Mouse (Mus musculus) hindbrain, postnatal 0 days (tissue): ENCODE results near the gene Rtn4rl1. TPM values are rescaled to one million over a fixed set of nuclear protein-coding genes. Genes with fewer than 3 reads are reported as not detected.

Experiments
- ATAC-seq: fragments of 200-750 bp; cut with Nextera tagmentation; 2 replicates; pipeline ENCODE4 v1.8.0; 2017; ENCODE audit warnings: mild to moderate bottlenecking, moderate TSS enrichment, moderate library complexity
- DNase-seq: peaks from one replicate; pipeline ENCODE4 v3.0.0-alpha.2; 2015; ENCODE audit warnings: low spot score
- H3K27ac ChIP-seq: fragments of 300-500 bp; sonication (generic); 2 replicates; pipeline ENCODE4 v1.5.1; 2014; ENCODE audit warnings: mild to moderate bottlenecking
- H3K27me3 ChIP-seq: fragments of 300-500 bp; sonication (generic); 2 replicates; pipeline ENCODE4 v1.6.1; 2014; ENCODE audit warnings: low read length, mixed read lengths; ENCODE audit not compliant: insufficient read depth
- H3K36me3 ChIP-seq: fragments of 300-500 bp; sonication (generic); 2 replicates; pipeline ENCODE4 v1.6.1; 2014; ENCODE audit warnings: low read length, mixed read lengths; ENCODE audit not compliant: insufficient read depth
- H3K4me1 ChIP-seq: fragments of 300-500 bp; sonication (generic); 2 replicates; pipeline ENCODE4 v1.6.1; 2014; ENCODE audit warnings: antibody characterized with exemption, low read length, mixed read lengths; ENCODE audit not compliant: insufficient read depth
- H3K4me2 ChIP-seq: fragments of 300-500 bp; sonication (generic); 2 replicates; pipeline ENCODE4 v1.6.1; 2014; ENCODE audit warnings: low read depth, mild to moderate bottlenecking, low read length, moderate library complexity, mixed read lengths
- H3K4me3 ChIP-seq: fragments of 300-500 bp; sonication (generic); 2 replicates; pipeline ENCODE4 v1.5.1; 2014; ENCODE audit warnings: low read length
- H3K9ac ChIP-seq: fragments of 300-500 bp; sonication (generic); replicated peaks from 2 replicates; pipeline ENCODE4 v1.6.1; 2014; ENCODE audit warnings: mild to moderate bottlenecking, low read length, moderate library complexity, mixed read lengths
- H3K9me3 ChIP-seq: fragments of 300-500 bp; sonication (generic); 2 replicates; pipeline ENCODE4 v1.6.1; 2016; ENCODE audit warnings: low read length, mixed read lengths
- CTCF ChIP-seq: IDR thresholded peaks from 2 replicates; pipeline ENCODE4 v1.5.1; 2016; ENCODE audit warnings: antibody characterized with exemption, control low read depth, low read depth
- WGBS: fragments of 180-500 bp; shearing (Covaris S2); extraction: QIAGEN DNeasy Blood & Tissue Kit; methylation state at CpG from one replicate; pipeline ENCODE4 v1.1.7; 2014; 5-methylcytosine and 5-hydroxymethylcytosine counted together
- polyA plus RNA-seq: library from polyadenylated mRNA; unstranded; fragments of >200 nt; fragmentation: Nextera tagmentation; extraction: Ambion mirVana; gene quantifications from 2 replicates; pipeline ENCODE4 v1.2.1, GENCODE M21; 2015
- total RNA-seq: library from RNA; depleted of rRNA; stranded (reverse); fragments of >200 nt; gene quantifications from 2 replicates; pipeline ENCODE4 v1.2.3, GENCODE M21; 2014

Rtn4rl1 gene
- total and polyA plus RNA-seq, 2 experiments from 2014 or later: 10.7 to 13.4 TPM

- no peak for ATAC-seq
- WGBS: 72% methylated on average over 4 of the region's 4 CpGs
- peaks cover 16% of the 10 kb centered on the region for H3K4me1 ChIP-seq
Observed at GRCm38 (mm10) chr11:75210093-75210492, 16.5 kb downstream of the Rtn4rl1 start.

DNA sequence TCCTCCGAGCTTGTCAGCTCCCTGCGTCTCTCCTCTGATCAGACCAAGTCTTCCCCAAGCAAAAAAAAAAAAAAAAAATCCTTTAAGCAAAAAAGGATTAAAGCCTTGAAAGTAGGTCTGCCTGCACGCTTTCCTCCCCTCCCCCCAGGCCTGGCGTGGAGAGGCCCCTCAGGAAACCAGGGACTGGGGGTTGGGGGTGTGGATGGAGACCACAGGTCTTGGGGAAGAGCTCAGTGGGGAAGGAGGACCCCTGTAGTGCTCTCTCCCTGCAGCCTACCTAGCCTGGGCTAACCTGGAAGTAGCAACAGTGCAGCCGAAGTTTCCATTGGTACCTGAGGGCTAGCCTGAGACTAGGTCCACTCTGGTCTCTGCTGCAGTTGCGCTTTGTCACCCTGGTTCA, 17.2 kb downstream of the Rtn4rl1 start:
- H3K27ac ChIP-seq: 0 out of 2 replicates have a peak overlapping the region, but pooled peaks have one; percentile 26
- DNase-seq: no peak

More at GRCm38 (mm10) chr11:75210093-75210492, 16.5 kb downstream of the Rtn4rl1 start:
- TF ChIP-seq CTCF: no peak
- Histone ChIP-seq H3K4me2 (no peak overlapping the region), H3K27me3 (no peaks in the 10 kb centered on the region), H3K9ac (no peak overlapping the region), H3K9me3 (no peaks in the 10 kb centered on the region), H3K36me3 (no peaks in the 10 kb centered on the region), H3K27ac (no peak overlapping the region), H3K4me3 (no peak overlapping the region)
- no peak for DNase-seq

DNA sequence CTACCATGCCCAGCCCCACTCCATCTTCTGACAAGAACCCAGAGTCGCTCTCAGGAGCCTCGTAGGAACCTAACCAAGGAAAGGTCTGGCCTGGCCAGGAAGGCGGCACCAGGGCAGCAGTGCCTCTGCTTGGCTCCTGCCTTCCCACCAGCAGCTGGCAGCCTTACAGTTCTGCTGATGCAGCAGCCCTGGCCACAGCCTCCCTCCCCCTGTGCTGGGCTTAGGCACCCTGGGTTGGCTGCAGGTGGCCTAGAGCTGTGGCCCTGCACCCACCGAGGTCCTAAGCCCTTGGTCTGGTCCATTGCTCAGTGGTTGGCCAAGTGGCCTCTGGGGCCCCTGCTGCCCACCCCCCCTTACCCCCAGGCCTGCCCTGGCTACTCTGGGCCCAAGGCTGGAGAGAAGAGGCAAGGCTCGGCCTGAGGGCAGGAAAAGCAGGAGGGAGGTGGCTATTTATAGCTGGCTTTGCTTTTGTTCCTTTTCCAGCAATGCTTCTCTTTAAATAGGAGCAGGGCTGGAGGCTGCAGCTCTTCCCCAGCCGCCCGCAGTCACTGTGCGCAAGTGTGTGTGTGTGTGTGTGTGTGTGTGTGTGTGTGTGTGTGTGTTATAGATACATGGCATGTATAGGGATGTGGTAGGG, 18.6 kb downstream of the Rtn4rl1 start:
- ATAC-seq: peak; percentile 44
- H3K4me3 ChIP-seq: no peak overlapping the region
- H3K36me3 ChIP-seq: no peaks in the 10 kb centered on the region
- H3K27me3 ChIP-seq: no peaks in the 10 kb centered on the region
- peak overlapping the region; percentile 74 for H3K27ac ChIP-seq
- no peak for TF ChIP-seq CTCF
- no peak overlapping the region for H3K4me2 ChIP-seq
- whole genome bisulfite sequencing: 47% methylated on average over 8 of the region's 8 CpGs
- peak; percentile 36 for DNase-seq
- no peaks in the 10 kb centered on the region for H3K9me3 ChIP-seq
- H3K9ac ChIP-seq: no peak overlapping the region
- H3K4me1 ChIP-seq: peaks cover 16% of the 10 kb centered on the region

More for the DNA sequence above, 17.2 kb downstream of the Rtn4rl1 start:
- no peak overlapping the region for H3K4me2 ChIP-seq
- H3K9ac ChIP-seq: no peak overlapping the region
- peaks cover 16% of the 10 kb centered on the region for H3K4me1 ChIP-seq
- 55% methylated on average over 6 of the region's 6 CpGs for WGBS
- no peaks in the 10 kb centered on the region for H3K27me3 ChIP-seq
- TF ChIP-seq CTCF: no peak
- no peak for ATAC-seq
- H3K36me3 ChIP-seq: no peaks in the 10 kb centered on the region
- H3K9me3 ChIP-seq: no peaks in the 10 kb centered on the region
- no peak overlapping the region for H3K4me3 ChIP-seq

- DNase-seq: peak; percentile 24
- Histone ChIP-seq H3K9ac (no peak overlapping the region), H3K27ac (peak overlapping the region; percentile 74), H3K4me2 (no peak overlapping the region), H3K4me3 (no peak overlapping the region), H3K36me3 (no peaks in the 10 kb centered on the region), H3K9me3 (no peaks in the 10 kb centered on the region), H3K4me1 (peaks cover 16% of the 10 kb centered on the region), H3K27me3 (no peaks in the 10 kb centered on the region)
- TF ChIP-seq CTCF: no peak
- 33% methylated on average over 3 of the region's 3 CpGs for WGBS
- no peak for ATAC-seq
Observed at GRCm38 (mm10) chr11:75212876-75213275, 19.3 kb downstream of the Rtn4rl1 start.

- Histone ChIP-seq H3K9ac (peak overlapping the region; percentile 50), H3K4me3 (peak overlapping the region; percentile 29), H3K27me3 (no peaks in the 10 kb centered on the region), H3K36me3 (no peaks in the 10 kb centered on the region), H3K27ac (peak overlapping the region; percentile 2; the same call in 1 of the 2 replicates), H3K9me3 (no peaks in the 10 kb centered on the region), H3K4me1 (peaks cover 16% of the 10 kb centered on the region), H3K4me2 (peak overlapping the region; percentile 58)
- 3% methylated on average over 34 of the region's 35 CpGs for WGBS
- TF ChIP-seq CTCF: no peak
- DNase-seq (peak; percentile 57), ATAC-seq (peak; percentile 67; the same call in 1 of the 2 replicates)
Observed at GRCm38 (mm10) chr11:75213372-75214080, 19.9 kb downstream of the Rtn4rl1 start.

DNA sequence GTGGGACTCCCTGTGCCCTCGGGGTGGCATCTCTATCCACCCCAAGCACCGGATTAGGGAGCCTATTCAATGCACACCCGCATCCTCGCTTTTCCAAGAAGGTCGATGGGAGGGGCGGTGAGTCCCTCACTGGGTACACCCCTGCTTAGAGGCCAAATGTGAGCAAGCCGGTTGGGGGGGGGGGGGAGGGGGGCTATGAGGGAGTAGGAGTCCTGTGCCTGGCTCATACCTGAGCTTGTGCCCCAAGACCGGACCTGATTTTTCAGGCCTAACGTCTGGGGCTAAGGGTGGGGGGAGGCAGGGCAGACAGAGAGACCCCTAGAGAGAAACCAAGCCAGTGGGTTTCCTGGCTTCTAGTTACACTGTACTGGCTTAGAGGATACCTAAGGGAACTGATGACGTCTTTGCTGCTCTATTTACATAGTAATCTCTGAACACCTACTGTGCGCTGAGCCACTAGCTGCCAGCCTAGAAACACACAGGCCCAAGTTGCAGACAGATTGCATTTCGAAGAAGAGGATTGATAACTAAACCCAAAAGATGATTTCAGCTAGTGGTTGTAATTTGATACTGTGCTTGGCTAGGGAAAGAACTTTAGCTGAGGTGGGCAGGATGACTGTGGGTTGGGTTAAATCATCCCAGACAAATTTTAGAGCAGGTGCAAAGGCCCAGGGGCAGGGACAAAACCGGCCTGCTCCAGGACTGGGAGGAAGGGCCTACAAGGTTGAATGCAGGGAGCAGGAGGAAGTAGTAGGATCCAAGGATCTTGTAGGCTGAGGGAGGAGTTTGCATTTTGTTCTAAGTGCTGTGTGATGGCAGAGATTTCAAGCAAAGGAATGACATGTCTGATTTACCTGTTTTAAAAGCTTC, 20.7 kb downstream of the Rtn4rl1 start:
- H3K4me1 ChIP-seq: peaks cover 16% of the 10 kb centered on the region
- WGBS: 18% methylated on average over 13 of the region's 13 CpGs
- TF ChIP-seq CTCF: no peak

More for the DNA sequence above, 20.7 kb downstream of the Rtn4rl1 start:
- H3K4me2 ChIP-seq: peak overlapping the region; percentile 58
- no peaks in the 10 kb centered on the region for H3K36me3 ChIP-seq
- no peaks in the 10 kb centered on the region for H3K27me3 ChIP-seq
- H3K4me3 ChIP-seq: peak overlapping the region; percentile 29
- peak overlapping the region; percentile 50 for H3K9ac ChIP-seq
- H3K27ac ChIP-seq: peak overlapping the region; percentile 2; the same call in 1 of the 2 replicates
- no peaks in the 10 kb centered on the region for H3K9me3 ChIP-seq
- ATAC-seq: peak; percentile 8; the same call in 1 of the 2 replicates
- DNase-seq: no peak
